Mouse (Mus musculus): ENCODE measurements around the gene Galm.
"Not testable (repeated sequence)": the region's sequence is repeated elsewhere in the genome, so short reads cannot be mapped to it uniquely, and the experiment has no call there.

Gene Galm

GRCm38 (mm10) chr17:80165741-80166140, 38.5 kb downstream of the Galm start:
- no peak for DNase-seq (ENCODE audit: low read depth in 2 of 2, low spot score in 2 of 2)

- DNase-seq (ENCODE audit: low read depth in 2 of 2, low spot score in 2 of 2), result no peak
Measured at GRCm38 (mm10) chr17:80166346-80166745, 39.1 kb downstream of the Galm start.

- DNase-seq (ENCODE audit: low read depth in 2 of 2, low spot score in 2 of 2), result no peak
Measured at GRCm38 (mm10) chr17:80167436-80167835, 40.2 kb downstream of the Galm start.

GRCm38 (mm10) chr17:80167851-80168251, 40.6 kb downstream of the Galm start:
- DNase-seq (ENCODE audit: low read depth in 2 of 2, low spot score in 2 of 2), result no peak

DNA sequence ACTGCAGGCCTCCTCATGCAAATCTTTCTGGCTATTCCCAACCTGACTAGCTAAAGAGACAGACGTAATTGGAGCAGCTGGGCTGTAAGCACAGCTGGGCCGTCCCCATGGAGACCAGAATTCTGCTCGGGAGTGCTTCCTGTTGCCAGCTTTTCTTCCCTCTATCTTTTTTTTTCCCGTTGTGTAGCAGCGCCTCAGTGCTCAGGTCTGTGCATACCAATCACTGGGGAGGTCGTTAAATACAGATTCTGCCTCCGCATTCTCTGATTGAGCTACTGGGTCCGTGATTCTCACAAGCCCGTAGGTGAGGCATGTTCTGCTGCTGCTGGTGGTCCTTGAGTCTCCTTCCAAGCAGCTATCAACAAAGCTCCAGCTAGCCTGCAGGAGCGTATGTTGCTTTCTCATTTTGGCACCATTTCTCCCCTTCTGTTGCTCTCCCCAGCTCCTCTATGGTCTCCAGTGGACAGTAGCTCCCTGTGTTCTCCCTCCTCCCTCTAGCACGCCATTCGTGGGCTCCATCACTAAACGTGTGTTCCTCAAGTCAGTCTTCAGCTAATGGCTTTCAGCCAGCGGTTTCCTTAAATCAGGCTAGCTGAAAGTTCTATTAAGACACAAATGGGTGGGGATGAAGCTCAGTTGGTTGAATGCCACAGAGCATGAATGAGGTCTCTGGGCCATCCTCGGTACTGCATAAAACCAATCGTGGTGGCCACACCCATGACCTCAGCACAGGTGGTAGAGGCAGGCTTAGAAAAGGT, 41.3 kb downstream of the Galm start:
- DNase-seq (ENCODE audit: low read depth in 2 of 2, low spot score in 2 of 2), result no peak

- no peak for DNase-seq (ENCODE audit: low read depth in 2 of 2, low spot score in 2 of 2)
Measured at GRCm38 (mm10) chr17:80169792-80170191, 42.5 kb downstream of the Galm start.

DNA sequence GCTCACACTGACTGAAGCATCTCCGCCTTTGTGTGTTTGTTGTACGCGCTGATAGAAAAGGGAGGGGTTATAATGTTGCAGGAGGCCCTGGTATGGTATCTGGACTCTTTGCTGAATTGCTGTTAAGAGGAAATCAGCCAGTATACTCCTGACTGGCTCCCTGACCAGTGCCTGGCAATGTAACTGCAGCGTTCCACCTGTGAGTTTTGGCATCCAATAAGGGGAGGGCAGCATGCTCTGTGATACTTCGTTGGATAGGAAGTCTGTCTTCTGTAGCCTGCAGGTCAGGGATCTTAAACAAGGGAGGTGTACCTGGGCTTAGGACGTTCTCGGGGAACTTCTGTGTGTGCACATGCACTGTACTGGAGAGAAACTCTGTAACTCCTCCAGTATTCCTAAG, 43.7 kb downstream of the Galm start:
- no peak for DNase-seq (ENCODE audit: low read depth in 2 of 2, low spot score in 2 of 2)

DNA sequence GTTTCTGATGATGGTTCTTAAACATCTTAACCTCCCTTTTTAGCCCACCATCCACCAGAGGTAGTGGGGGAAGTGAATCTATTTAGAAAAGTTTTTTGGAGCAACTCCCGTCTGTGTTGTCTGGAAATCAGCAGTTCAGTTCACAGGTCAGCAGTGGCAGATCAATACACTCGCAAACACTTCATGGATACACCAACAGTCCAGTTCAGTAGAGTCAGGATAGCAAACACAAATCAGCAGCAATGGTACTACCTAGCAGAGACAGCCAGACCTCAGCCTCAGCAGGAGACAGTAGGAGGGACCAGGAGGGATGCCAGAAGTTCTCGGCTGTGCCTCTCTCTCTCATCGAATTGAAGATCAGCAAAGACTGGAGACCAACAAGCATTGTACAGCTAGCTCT, 44.7 kb downstream of the Galm start:
- DNase-seq (ENCODE audit: low read depth in 2 of 2, low spot score in 2 of 2), result no peak

DNA sequence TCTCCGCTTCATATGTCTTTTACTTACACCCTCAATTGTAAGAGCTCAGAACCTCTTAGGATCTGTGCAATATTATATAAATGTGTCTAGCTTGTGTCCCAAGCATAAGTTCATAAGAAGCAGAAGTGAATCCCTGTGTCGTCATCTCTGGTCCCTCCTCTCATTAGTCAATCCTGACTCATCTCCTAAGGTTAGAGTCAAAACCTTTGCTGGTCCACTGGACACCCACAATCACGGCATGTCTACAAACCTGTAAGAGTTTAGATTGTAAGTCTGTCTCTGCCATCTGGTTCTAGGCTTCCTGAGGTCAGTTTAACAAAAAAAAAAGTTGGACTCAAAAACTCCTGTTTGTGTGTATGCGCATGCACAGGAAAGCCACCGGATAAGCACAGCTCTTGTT, 45.5 kb downstream of the Galm start:
- no peak for DNase-seq (ENCODE audit: low read depth in 2 of 2, low spot score in 2 of 2)

GRCm38 (mm10) chr17:80173708-80174107, 46.4 kb downstream of the Galm start:
- no peak for DNase-seq (ENCODE audit: low read depth in 2 of 2, low spot score in 2 of 2)

DNA sequence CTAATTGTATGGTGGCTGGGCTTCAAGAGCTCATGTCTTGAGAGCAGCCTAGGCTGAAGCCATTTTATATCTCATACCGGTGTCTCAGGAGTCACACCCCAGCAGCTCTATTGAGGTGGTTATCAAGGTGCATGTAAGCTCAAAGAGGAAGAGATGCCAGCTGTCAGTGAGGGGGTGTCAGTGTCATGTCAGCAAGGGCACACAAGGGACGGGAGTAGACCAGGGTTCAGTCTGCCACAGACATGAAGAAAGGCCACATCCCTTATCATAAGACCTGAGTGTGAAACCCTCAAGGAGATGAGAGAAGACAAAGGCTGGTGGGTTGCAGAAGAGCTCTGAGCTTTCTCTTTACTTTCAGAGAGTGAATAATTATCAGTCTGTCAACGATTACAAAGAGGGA, 46.9 kb downstream of the Galm start:
- peak; percentile 7 to 32 for DNase-seq (ENCODE audit: low read depth in 2 of 2, low spot score in 2 of 2)

DNA sequence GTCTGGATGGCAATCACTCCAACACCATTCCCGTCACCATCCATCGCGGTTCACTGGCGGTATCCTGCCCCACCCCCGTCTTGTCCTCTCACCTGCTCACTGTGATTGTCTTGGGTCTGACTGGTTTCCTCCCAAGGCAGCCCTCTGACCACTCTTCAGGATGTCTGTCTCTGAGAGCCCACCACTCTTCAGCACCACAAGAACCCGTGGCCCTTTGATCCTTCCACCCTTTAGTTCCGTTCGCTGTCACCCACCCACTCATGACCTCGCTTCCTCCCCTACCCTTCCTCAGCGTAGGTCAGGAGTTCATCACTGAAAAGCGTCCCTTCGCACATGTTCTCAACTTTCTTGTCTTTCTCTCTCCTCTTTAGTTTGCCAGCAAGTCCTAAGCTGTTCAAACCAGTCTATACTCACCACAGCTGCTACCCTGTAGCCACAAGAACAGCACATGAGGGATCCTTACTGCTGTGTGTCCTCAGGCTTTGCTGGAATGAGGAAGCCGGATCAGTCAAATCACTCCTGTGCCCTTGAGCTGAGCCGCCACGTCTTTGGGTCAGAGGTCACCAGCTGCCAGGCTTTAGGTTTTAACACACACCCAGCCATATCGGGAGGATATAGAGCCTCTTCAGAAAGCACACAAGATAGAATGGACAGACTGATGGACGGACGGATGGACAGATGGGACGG, 47.6 kb downstream of the Galm start:
- DNase-seq (ENCODE audit: low read depth in 2 of 2, low spot score in 2 of 2), result peak; percentile 9 to 22

GRCm38 (mm10) chr17:80175386-80175739, 48.1 kb downstream of the Galm start:
- DNase-seq (ENCODE audit: low read depth in 2 of 2, low spot score in 2 of 2), result no peak

GRCm38 (mm10) chr17:80175966-80176365, 48.7 kb downstream of the Galm start:
- DNase-seq (ENCODE audit: low read depth in 2 of 2, low spot score in 2 of 2), result no peak

DNA sequence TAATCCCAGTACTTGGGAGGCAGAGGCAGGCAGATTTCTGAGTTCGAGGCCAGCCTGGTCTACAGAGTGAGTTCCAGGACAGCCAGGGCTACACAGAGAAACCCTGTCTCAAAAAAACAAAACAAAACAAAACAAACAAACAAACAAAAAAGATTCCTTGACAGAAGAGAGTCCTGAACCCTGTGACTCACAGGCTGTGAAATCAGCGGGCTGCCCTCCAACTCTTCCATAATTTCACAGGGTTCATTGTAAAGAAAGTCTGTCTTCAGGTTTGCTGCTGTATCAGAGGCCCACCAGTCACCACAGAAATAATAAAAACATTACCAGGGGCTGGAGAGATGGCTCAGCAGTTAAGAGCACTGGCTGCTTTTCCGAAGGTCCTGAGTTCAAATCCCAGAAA, 51.6 kb downstream of the Galm start:
- not testable (repeated sequence) for DNase-seq (ENCODE audit: low read depth in 2 of 2, low spot score in 2 of 2)

GRCm38 (mm10) chr17:80179959-80180358, 52.7 kb downstream of the Galm start:
- DNase-seq (ENCODE audit: low read depth in 2 of 2, low spot score in 2 of 2), result peak; percentile 57 to 66

GRCm38 (mm10) chr17:80180468-80180867, 53.2 kb downstream of the Galm start:
- no peak for DNase-seq (ENCODE audit: low read depth in 2 of 2, low spot score in 2 of 2)

- no peak for DNase-seq (ENCODE audit: low read depth in 2 of 2, low spot score in 2 of 2)
Measured at GRCm38 (mm10) chr17:80183615-80184014, 56.3 kb downstream of the Galm start.

- DNase-seq (ENCODE audit: low read depth in 2 of 2, low spot score in 2 of 2), result no peak
Measured at GRCm38 (mm10) chr17:80193075-80193474, 65.8 kb downstream of the Galm start.

DNA sequence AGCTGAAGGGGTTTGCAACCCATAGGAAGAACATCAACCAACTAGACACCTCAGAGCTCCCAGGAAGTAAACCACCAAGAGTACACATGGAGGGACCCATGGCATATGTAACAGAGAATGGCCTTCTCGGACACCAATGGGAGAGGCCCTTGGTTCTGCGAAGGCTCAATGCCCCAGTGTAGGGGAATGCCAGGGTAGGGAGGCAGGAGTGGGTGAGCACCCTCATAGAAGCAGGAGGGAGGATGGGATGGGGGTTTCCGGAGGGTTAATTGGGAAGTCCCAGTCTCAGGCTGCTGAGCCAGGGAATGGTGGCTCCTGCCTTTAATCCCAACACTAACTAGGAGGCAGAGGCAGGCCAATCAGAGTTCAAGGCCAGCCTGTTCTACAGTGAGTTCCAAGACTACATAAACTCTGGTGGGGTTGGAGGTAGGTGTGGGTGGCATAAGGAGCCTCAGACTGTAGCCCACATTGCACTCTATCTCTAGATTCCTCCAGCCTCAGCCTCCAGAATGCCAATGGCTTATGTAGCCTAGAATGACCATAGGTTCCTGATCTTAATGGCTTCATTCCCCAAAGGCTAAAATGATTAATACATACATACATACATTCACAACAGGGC, 72.0 kb downstream of the Galm start:
- DNase-seq (ENCODE audit: low read depth in 2 of 2, low spot score in 2 of 2), result no peak

- no peak for DNase-seq (ENCODE audit: low read depth in 2 of 2, low spot score in 2 of 2)
Measured at GRCm38 (mm10) chr17:80205657-80206056, 78.4 kb downstream of the Galm start.

- peak in 1 of 2 experiments; percentile 9 for DNase-seq (ENCODE audit: low read depth in 2 of 2, low spot score in 2 of 2)
Measured at GRCm38 (mm10) chr17:80206301-80206670, 79.0 kb downstream of the Galm start.

Measured in CD8-positive naive resting alpha-beta T cell, adult 2 months (primary cell).